Mouse (Mus musculus) hindbrain, embryonic 11.5 days (tissue): ENCODE measurements around the gene Gm49416. TPM values are rescaled to one million over a fixed set of nuclear protein-coding genes. Genes with fewer than 3 reads are reported as not detected.
A peak's percentile ranks its signal among the peaks of the same experiment; 100 is the strongest.
"Not testable (repeated sequence)": the region's sequence is repeated elsewhere in the genome, so short reads cannot be mapped to it uniquely, and the experiment has no call there.

ENCODE experiments used
- ATAC-seq: fragments of 200-750 bp; cut with Nextera tagmentation; 2 replicates; pipeline ENCODE4 v1.8.0; 2017; ENCODE audit warnings: mild to moderate bottlenecking, moderate TSS enrichment, moderate library complexity; ENCODE audit not compliant: low FRiP score
- DNase-seq: peaks from one replicate; pipeline ENCODE4 v3.0.0-alpha.2; 2015; ENCODE audit warnings: low spot score
- H3K27ac ChIP-seq: fragments of 300-500 bp; sonication (generic); 2 replicates; pipeline ENCODE4 v1.5.1; 2014; ENCODE audit warnings: mild to moderate bottlenecking, low read depth, low read length
- H3K27me3 ChIP-seq: fragments of 300-500 bp; sonication (generic); 2 replicates; pipeline ENCODE4 v1.6.1; 2014; ENCODE audit warnings: mild to moderate bottlenecking, low read length, moderate library complexity, mixed read lengths; ENCODE audit not compliant: control insufficient read depth, insufficient read depth
- H3K36me3 ChIP-seq: fragments of 300-500 bp; sonication (generic); 2 replicates; pipeline ENCODE4 v1.6.1; 2014; ENCODE audit warnings: mild to moderate bottlenecking, low read length, moderate library complexity, mixed read lengths; ENCODE audit not compliant: control insufficient read depth, insufficient read depth
- H3K4me1 ChIP-seq: fragments of 300-500 bp; sonication (generic); replicated peaks from 2 replicates; pipeline ENCODE4 v1.6.1; 2014; ENCODE audit warnings: low read length, mixed read lengths; ENCODE audit not compliant: control insufficient read depth, insufficient read depth
- H3K4me2 ChIP-seq: fragments of 300-500 bp; sonication (generic); replicated peaks from 2 replicates; pipeline ENCODE4 v1.6.1; 2014; ENCODE audit warnings: mild to moderate bottlenecking, low read depth, low read length
- H3K4me3 ChIP-seq: fragments of 300-500 bp; sonication (generic); 2 replicates; pipeline ENCODE4 v1.5.1; 2014; ENCODE audit warnings: low read depth, low read length
- H3K9ac ChIP-seq: fragments of 300-500 bp; sonication (generic); 2 replicates; pipeline ENCODE4 v1.6.1; 2014; ENCODE audit warnings: low read depth, low read length
- H3K9me3 ChIP-seq: fragments of 300-500 bp; sonication (generic); 2 replicates; pipeline ENCODE4 v1.6.1; 2016; ENCODE audit warnings: low read length; ENCODE audit not compliant: control insufficient read depth
- WGBS: fragments of 180-500 bp; shearing (Covaris S2); extraction: QIAGEN DNeasy Blood & Tissue Kit; methylation state at CpG from one replicate; pipeline ENCODE4 v1.1.7; 2014; 5-methylcytosine and 5-hydroxymethylcytosine counted together
- polyA plus RNA-seq: library from polyadenylated mRNA; unstranded; fragments of >200 nt; fragmentation: Nextera tagmentation; extraction: Ambion mirVana; gene quantifications from 2 replicates; pipeline ENCODE4 v1.2.1, GENCODE M21; 2014

The Gm49416 gene
- polyA plus RNA-seq, 1 experiment from 2014 or later = not detected

DNA sequence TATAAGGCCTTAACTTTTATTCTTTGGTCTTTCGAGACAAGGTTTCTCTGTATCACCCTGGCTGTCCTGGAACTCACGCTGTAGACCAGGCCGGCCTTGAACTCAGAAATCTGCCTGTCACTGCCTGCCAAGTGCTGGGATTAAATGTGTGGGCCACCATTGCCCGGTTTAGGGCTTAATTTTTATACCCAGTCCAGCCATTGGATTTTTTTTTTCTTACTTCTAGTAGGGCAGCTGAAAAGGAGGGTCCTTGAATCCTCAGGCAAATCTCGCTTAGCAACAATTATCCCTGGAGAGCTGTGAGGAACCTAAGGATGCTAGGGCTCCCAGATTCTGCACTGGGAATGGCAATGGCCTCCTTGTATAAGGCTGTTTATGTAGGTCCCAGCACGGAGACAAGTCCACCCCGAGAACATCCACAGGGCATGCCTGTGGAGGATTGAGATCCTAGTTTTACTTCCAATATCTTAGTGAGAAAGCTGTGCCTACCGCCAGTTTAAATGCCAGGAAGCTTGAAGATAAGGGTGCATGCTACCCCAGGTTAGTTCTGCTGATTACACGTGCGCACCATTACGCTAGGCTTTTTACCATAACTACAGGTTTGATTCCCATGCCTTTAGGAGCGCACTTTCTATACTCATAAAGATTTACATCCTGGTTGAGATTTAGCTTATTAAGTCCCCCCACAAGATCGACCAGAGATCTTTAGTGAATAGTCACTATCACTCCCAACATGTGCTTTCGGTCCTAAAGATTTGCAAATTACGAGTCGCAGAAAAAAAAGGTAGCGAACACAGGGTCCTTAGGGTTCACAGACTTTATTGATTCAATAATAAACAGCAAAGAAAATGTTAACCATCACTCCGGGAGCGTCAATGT is 902 bp upstream of the Gm49416 start:
- Histone ChIP-seq H3K9ac (peak overlapping the region; percentile 83), H3K27me3 (no peaks in the 10 kb centered on the region), H3K36me3 (no peaks in the 10 kb centered on the region), H3K9me3 (no peaks in the 10 kb centered on the region), H3K27ac (peak overlapping the region; percentile 80), H3K4me1 (peaks cover 3% of the 10 kb centered on the region), H3K4me2 (peak overlapping the region; percentile 47), H3K4me3 (peak overlapping the region; percentile 64)
- no peak for ATAC-seq
- WGBS = 16% methylated on average over 19 of the region's 19 CpGs
- DNase-seq = peak; percentile 18

DNA sequence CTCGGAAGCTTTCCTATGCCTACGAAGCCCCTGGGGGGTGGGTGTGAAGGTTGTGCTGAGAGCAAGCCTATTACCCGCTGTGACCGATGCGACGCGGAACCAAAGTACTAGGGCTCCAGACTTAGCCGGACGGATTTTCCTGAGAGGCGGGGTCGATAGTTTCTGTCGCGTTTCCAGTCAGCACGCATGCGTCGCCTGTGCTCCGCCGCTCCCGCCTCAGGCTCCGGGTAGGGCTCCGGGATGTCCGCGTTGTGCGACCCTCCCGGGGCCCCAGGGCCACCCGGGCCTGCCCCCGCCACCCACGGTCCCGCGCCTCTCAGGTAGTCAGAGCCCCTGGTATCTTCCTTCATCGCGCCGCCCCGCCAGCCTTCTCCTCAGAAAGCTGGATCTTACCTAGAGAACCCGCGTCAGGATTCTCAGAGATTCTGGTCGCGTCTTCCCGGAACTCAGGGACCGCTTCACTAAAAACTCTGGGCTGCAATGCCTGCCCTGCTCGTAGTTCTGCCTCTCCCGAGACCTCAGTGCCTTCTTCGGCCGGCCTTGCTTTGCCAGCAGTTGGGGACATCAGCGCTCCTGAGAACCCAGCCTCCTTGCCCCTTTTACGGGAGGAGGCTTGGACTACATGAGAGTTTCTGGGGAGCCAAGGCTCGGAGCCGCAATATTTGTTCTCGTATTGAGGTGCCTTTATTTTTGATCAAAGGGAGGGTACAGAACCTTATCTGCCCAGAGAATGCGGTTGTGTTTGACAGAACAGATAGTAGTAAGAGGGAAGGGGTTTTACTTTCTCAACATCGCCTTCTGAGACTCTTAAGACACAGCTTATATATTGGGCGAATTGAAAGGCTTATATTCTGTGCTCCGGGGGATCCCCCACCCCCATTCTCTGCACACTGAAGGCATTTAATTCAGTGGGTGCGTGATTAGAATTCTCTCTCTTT is 4.4 kb downstream of the Gm49416 start, which contains the start of gene Ints5:
Gene Ints5, plus strand, starts transcription at position 177 of the 938 bp plus-strand sequence.
- Histone ChIP-seq H3K4me3 (peak within 1 kb of the TSS; percentile 64), H3K4me1 (peaks cover 7% of the 10 kb centered on the region), H3K9me3 (no peaks in the 10 kb centered on the region), H3K27me3 (no peaks in the 10 kb centered on the region), H3K4me2 (peak within 1 kb of the TSS; percentile 89), H3K27ac (peak within 1 kb of the TSS; percentile 72), H3K9ac (peak within 1 kb of the TSS; percentile 95), H3K36me3 (no peaks in the 10 kb centered on the region)
- peak; percentile 92 for DNase-seq
- ATAC-seq = peak; percentile 48
- 2% methylated on average over 53 of the region's 54 CpGs for WGBS

DNA sequence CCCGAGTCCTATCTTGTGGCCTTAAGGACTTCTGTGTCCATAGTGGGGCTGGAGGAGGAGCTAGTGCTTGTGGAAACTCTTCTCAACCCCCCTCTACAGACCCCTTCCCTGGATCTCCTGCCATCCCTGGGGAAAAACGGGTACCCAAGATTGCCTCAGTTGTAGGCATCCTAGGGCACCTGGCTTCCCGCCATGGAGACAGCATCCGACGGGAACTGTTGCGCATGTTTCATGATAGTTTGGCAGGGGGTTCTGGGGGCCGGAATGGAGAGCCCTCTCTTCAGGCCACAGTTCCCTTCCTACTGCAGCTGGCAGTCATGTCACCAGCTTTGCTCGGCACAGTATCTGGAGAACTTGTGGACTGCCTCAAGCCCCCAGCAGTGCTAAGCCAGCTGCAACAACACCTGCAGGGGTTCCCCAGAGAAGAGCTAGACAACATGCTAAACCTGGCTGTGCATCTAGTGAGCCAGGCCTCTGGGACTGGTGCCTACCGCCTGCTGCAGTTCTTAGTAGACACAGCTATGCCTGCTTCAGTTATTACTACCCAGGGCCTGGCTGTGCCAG is 6.8 kb downstream of the Gm49416 start:
- Histone ChIP-seq H3K4me1 (peaks cover 11% of the 10 kb centered on the region), H3K27ac (no peak overlapping the region), H3K36me3 (no peaks in the 10 kb centered on the region), H3K9me3 (no peaks in the 10 kb centered on the region), H3K27me3 (no peaks in the 10 kb centered on the region), H3K9ac (0 out of 2 replicates have a peak overlapping the region, but pooled peaks have one; percentile 11), H3K4me3 (no peak overlapping the region), H3K4me2 (no peak overlapping the region)
- DNase-seq = no peak
- ATAC-seq = no peak
- WGBS = 88% methylated on average over 9 of the region's 9 CpGs

DNA sequence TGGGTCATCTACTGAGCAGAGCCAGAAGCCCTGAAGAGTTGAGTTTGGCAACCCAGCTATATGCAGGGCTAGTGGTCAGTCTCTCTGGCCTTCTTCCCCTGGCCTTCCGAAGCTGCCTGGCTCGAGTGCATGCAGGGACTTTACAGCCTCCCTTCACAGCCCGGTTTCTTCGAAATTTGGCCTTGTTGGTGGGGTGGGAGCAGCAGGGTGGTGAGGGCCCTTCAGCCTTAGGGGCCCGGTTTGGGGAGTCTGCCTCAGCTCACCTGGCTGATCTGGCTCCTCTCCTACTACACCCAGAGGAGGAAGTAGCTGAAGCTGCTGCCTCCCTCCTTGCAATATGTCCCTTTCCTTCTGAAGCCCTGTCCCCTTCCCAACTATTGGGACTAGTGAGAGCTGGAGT is 7.5 kb downstream of the Gm49416 start:
- not testable (repeated sequence) for H3K27ac ChIP-seq, H3K4me3 ChIP-seq, H3K4me2 ChIP-seq, H3K27me3 ChIP-seq, DNase-seq, H3K9me3 ChIP-seq, ATAC-seq, H3K9ac ChIP-seq, H3K36me3 ChIP-seq
- 90% methylated on average over 5 of the region's 5 CpGs for WGBS
- H3K4me1 ChIP-seq = peaks cover 11% of the 10 kb centered on the region

DNA sequence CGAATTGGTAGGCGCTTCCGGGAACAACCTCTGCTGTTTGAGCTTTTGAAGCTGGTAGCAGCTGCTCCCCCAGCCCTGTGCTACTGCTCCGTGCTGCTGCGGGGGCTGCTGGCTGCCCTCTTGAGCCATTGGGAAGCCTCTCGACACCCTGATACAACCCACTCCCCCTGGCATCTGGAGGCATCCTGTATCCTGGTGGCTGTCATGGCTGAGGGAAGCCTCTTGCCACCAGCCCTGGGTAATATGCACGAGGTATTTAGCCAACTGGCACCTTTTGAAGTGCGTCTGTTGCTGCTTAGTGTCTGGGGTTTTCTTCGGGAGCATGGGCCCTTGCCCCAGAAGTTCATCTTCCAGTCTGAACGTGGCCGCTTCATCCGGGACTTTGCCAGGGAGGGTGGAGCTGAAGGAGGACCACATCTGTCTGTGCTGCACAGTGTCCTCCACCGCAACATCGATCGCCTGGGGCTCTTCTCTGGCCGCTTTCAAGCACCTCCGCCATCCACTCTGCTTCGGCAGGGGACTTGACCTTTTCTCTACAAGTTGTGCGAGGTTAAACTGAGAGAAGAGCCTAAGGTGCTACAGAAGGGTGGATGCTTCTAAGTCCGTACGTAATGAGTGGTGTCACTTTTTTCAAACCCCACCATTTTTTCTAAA is 8.6 kb downstream of the Gm49416 start:
- H3K27me3 ChIP-seq, H3K36me3 ChIP-seq, H3K9me3 ChIP-seq: not testable (repeated sequence)
- ATAC-seq (peak; percentile 72), DNase-seq (peak; percentile 60)
- peak overlapping the region; percentile 99 for H3K4me3 ChIP-seq
- H3K27ac ChIP-seq = peak overlapping the region; percentile 75
- H3K4me1 ChIP-seq = peaks cover 11% of the 10 kb centered on the region
- WGBS = 30% methylated on average over 21 of the region's 21 CpGs
- H3K9ac ChIP-seq = peak overlapping the region; percentile 55
- H3K4me2 ChIP-seq = peak overlapping the region; percentile 41

DNA sequence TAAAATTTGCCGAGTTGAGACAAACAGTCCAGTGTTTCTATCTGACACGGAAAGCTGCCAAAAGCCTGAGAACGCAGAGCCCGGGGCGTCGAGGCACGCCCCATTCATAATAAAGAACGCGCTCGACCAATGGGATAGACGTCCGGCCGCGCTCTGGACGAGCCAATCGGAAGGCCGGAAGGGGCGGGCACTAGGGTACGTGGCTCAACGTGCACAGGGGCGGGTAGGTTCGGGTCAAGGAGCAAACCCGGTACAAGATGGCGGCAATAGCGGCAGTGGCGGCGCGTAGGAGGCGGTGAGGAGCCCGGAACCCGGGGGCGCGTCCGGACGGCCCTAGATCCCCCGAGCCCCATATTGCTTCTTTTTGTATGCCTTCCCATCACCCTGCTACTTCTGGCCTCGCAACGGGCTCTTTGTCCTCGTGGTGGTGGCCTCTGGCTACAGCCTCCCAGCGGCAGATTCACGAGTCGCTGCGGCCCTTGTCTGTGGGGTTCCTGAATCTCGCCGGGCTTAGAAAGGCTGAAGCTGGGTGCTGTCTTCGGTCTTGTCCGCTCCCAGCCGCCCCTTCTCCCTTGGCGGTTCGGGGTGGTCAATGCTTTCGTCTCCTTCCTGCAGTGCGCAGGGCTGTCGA is 9.3 kb downstream of the Gm49416 start, which contains the start of gene Ganab:
Gene Ganab, plus strand, starts transcription at position 207 of the 631 bp plus-strand sequence.
- no peaks in the 10 kb centered on the region for H3K27me3 ChIP-seq
- peak; percentile 97 for DNase-seq
- peak within 1 kb of the TSS; percentile 99 for H3K4me3 ChIP-seq
- peaks cover 11% of the 10 kb centered on the region for H3K4me1 ChIP-seq
- peak; percentile 98 for ATAC-seq
- H3K9ac ChIP-seq = peak within 1 kb of the TSS; percentile 97
- peak within 1 kb of the TSS; percentile 79 for H3K27ac ChIP-seq
- no peaks in the 10 kb centered on the region for H3K36me3 ChIP-seq
- no peaks in the 10 kb centered on the region for H3K9me3 ChIP-seq
- WGBS = under 1% methylated on average over 53 of the region's 53 CpGs
- H3K4me2 ChIP-seq = peak within 1 kb of the TSS; percentile 70

DNA sequence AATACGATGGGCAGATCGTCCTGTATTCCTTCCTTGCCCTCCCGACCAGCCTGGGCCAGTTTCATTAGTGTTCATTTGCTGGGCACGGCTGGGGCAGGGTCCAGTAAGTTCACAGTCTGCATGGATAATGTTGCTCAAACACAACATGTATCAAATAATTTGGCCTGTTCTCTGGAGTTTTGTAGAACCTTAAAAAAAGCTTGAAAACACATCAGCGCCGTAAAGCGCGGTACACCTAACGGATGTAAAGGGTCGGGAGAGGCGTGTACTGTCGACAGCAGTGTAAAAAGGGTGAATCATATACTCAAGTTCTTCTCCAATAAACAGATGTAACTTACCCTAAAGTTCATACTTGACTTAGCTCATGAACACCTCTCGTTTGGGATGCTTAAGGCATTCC is 9.8 kb downstream of the Gm49416 start:
- Histone ChIP-seq H3K27ac (peak overlapping the region; percentile 79; the same call in 1 of the 2 replicates), H3K4me1 (peaks cover 11% of the 10 kb centered on the region), H3K4me3 (peak overlapping the region; percentile 99), H3K27me3 (no peaks in the 10 kb centered on the region), H3K36me3 (no peaks in the 10 kb centered on the region), H3K4me2 (peak overlapping the region; percentile 70), H3K9me3 (no peaks in the 10 kb centered on the region), H3K9ac (peak overlapping the region; percentile 97)
- WGBS = 15% methylated on average over 13 of the region's 13 CpGs
- ATAC-seq (no peak), DNase-seq (no peak)
